Mouse (Mus musculus) testis, postnatal 14 days (tissue): ENCODE data around the gene Lysmd3.

ENCODE experiments used
- DNase-seq: peaks from one replicate; pipeline ENCODE4 v3.0.0; 2021; ENCODE audit warnings: low spot score

Gene Lysmd3

DNA sequence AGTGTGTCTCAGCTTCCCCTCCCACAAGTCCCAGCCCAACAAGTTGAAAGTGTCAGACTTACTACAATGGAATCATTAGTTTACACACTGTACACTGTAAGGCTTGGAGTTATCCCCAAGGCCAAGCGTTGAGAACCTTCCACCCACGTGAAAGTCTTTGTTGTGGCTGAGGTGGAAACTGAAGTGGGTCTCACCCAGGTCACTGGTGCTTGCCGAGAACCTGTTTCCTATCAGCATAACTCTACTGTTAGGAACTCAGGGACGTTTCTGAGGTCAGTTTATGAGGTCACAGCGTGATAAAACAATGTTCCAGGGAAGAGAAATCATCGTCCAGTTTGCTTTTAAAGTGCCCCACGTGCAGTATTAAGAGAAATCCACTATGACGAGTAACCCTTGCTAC, 17.9 kb downstream of the Lysmd3 start:
- no peak for DNase-seq

DNA sequence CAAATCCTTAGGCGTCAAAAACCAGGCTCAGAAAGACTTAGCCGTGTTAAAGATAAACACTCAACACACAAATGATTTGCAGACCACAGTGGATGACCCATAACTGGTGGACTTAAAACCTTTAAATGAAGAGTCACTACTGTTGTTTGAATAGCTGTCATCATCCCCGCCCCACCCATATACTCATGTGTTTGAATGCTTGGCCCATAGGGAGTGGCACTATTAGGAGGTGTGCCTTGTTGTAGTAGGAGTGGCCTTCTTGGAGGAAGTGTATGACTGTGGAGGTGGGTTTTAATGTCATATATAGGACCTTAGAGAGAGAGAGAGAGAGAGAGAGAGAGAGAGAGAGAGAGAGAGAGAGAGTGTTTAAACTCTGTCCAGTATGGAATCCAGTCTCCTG, 25.6 kb downstream of the Lysmd3 start:
- DNase-seq = no peak

DNA sequence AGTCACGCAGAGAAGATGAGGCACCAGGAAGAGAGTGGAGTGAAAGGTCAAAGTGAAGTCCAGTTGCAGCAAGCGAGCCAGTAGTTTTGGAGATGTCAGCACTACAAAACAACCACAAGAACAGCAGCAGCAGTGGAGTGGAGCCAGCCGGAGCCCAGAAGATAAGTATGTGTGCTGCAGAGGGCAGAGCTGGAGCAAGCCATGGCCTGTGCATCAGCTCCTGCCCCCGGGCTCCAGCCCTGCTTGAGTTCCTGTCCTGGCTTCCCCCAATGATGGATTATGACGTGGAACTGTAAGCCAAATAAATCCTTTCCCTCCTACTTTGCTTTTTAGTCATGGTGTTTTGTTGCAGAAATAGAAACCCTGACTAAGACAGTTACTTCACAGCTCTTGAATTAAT, 26.8 kb downstream of the Lysmd3 start:
- no peak for DNase-seq

DNA sequence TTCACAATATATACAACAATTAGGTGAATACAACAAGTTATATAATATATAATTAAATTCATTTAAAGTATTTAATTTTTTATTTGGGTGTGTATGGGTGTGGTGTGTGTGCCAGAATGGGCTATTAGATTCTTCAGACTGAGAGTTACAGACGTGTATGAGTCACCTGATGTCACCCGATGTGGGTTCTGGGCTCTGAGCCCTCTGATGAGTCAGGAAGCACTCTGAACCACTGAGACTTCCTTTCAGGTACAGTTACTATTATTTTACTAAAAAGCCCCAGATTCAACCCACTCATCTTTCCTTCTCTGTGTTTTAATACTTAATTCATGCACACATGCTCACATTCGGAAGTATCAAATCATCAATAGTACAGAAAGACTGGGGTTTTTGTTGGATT, 27.4 kb downstream of the Lysmd3 start:
- DNase-seq = no peak

DNA sequence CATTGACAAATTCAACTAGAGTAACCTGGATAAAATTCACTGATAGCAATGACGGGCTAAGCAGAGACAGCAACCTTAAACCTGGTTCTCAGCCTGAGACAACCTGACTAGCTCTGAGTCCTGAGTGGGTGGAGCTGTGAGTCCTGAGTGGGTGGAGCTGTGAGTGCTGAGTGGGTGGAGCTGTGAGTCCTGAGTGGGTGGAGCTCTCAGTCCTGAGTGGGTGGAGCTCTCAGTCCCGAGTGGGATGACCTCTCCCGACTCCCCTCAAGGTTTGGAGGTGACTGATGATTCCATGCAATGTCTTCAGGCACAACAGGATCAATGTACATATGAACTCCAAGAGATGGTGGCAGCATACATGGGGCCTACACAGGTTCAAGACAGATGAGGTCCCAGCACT, 32.1 kb downstream of the Lysmd3 start:
- DNase-seq = no peak

DNA sequence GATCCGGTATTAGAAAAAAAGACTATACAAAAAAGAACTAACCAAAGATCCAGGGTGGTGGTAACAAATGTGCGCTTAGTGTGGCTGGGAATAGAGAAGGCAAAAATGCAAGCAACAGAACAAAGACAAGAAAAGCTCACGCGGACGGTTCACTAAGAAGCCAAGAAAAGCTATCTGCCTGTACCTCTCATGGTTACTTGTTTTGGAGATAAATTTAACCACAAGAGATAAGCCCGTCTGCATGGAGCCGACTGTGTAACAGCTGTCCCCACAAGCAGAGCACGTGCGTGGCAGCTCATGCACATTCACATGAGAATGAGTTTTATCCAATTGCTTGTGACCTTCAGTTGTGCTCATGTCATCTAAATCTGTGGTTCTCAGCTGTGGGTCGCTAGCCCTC, 33.0 kb downstream of the Lysmd3 start:
- peak; percentile 67 for DNase-seq

DNA sequence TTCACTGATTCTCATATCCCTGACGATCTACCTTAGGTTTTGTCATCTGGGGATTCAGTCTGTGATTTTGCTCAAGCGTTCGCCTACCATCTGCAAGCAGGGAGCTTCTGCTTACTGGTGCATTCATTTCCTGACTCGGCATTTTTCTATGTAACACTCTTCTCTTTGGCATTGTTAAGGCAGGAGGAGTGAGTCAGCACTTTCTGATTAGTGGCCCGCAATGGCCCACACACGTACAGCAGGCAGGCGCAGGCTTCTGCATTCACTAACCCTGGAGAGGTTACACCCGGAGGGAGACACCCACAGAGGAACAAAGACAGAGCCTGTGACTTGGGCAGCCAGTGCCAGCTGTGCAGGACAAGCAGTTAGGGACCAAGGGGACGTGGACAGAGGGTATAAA, 34.1 kb downstream of the Lysmd3 start:
- DNase-seq = peak; percentile 17

DNA sequence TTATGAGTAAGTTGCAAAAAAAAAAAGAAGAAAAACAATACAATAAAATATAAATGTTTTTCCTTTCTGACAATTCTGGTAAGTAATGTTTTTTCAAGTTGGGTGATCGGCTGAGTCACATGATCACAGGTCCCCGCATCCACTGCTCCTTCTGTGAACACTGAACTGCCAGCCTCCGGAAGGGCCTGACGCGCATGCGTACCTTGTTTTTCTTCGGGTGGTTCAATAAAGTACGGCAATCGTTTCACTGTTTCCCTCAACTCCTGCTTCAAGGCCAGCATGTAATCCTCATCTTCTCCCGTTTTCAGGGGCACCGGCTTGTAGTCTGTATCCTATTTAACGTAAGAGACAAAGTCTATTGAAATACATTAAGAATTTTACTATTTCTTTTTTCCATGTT, 37.0 kb downstream of the Lysmd3 start:
- peak; percentile 51 for DNase-seq

DNA sequence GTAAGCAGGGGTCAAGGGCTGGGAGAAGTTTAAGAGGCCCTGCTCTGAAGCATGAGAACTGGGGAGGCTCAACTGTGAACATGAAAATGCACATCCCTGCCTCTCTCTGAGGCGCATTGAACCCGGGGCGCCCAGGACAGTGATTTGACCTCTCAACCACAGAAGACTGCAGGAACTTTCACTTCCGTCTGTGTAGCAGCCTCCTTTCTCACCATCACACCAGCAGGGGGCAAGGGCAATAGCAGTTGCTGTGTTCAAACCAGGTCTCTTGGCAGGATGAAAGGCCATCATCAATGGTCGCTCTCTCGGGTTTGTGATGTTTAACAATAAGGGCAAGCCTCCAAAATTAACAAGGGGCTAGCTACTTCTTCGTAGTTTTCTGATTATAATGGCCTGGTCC, 45.7 kb downstream of the Lysmd3 start:
- no peak for DNase-seq

DNA sequence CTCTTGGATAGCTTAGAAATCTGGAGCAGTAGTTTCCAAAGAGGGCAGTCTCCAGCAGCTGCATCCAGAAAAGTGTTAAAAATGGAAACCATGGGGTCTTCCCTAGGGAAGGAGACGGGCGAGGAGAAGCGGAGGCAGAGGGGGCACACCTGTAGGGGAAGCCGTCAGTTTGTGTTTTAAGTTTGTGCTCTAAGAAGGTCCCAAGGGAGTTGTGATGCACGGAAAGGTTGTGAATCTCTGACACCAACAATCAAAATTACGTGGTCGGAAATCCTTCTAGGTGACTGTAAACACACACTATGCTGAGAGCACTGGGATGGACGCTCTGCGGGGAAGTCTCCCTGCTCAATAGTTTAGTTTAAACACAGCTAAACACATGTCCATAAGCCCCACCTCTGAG, 46.2 kb downstream of the Lysmd3 start:
- DNase-seq = no peak

DNA sequence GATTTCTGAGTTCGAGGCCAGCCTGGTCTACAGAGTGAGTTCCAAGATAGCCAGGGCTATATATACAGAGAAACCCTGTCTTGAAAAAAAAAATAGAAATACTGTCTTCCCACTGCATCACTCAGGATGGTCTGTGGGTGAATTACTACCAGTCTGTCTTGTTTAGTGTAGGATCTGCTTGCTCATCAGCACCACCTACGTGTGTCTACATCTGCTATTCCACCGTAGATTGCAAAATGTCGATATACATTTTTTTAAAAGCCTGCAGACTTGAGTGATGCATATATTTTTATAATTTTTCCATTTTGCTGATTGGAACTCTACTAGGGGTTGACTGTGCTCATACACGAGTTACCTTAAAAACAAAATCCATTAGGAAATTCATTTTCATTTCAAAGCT, 48.8 kb downstream of the Lysmd3 start:
- DNase-seq = no peak

DNA sequence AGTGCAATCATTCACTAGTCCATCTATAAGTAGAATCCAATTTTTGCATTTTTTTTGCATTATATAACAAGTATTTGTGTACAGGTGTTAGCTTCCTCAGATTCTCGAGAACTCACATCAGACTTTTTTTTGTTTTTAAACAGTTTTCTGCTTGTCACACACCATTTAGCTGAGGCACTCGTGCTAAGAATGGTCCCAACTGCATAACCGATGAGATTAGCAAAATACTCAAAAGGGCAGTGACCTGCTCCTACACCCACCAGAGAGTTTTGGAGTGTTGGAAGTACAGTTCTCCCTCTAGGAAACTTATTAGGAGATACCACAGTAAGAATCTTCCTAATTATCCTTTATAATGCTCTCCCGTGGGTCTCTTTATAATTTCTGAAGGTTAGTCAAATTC, 52.3 kb downstream of the Lysmd3 start:
- DNase-seq = no peak

DNA sequence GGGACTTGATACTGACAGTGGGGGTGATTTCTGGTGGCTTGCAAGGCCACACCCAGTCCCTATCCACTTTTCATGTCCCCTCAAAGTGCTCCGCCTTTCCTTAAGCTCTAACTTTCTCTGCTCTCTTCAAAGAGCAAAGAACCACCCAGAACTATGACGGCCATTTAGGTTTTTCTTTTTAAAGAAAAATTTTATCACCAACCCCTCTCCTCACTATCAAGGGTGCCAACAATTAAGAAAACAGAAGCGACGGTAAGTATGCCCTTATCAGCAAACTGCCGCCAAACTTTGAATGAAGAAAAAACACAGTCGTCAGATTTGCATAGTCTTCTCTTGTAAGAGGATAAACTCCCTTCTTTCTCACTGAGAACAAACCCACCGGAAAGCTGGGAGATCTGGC, 52.8 kb downstream of the Lysmd3 start:
- DNase-seq = no peak

DNA sequence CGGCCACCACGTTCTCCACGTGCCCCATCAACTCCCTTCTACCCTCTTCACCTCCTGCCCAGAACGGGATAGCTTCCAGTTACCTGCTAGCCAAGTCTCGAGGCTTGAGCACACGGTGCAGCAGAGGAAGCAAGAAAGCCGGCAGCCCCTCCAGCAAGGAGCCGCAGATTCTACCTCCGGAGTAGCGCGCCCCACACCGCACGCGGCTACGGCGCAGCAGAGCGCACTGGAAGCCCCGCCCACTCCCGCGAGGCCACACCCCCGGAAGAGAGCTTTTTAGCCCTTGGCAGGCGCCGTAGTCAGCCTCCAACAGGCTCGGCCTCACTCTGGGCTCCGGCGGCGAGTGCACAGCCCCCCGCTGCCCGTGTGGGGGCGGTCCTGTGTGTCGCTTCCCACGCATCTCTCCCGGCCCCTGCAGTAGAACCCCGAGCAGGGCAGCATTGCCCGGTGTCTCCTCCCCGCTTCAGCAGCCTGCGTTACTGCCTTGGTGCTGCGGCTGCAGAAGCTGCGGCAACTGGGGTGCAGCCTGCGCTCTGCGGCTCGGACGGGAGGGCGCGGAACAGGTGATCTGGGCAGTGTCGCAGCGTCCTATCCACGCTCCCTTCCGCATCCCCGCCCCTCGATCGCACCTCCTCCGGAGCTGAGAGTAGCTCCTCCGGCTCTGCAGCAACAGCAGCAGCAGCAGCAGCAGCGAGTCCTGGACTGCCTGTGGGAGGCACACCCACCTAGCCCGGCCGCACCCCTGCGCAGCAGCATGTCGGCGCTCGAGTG, 53.5 kb downstream of the Lysmd3 start, which contains the start of the genes Polr3g and Mblac2:
TSS of gene Polr3g (minus strand) at position 239 of the 771 bp plus-strand sequence.
TSS of gene Mblac2 (plus strand) at position 567 of the 771 bp plus-strand sequence.
- DNase-seq = peak; percentile 94

DNA sequence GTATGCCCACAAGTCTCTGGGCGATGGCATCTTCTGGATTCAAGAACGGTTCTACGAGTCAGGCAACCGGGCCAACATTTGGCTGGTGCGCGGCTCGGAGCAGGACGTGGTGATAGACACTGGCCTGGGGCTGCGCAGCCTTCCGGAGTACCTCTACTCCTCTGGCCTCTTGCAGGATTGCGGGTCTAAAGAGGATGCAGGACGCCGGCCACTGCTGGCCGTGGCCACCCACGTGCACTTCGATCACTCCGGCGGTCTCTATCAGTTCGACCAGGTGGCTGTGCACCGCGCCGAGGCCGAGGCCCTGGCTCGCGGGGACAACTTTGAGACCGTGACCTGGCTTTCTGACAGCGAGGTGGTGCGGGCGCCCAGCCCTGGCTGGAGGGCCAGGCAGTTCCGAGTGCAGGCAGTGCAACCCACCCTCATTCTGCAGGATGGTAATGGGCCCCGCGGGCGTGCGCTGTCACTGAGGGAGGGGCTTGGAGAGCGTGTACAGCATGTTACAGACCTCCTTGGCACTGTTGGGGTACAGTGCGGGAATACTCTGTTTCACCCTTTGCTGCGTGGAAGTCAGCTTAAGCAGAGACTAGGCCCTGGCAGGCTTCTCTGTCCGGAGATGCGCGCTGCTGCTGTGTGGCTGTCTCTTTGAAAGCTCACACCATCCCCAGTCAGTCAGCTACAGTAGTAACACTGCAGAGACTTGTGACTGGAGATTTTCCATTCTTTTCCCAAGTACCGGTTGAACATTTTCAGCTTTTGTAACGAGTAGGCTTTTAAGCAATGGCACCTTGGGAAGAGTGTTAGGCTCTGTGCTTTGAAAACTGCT, 54.3 kb downstream of the Lysmd3 start:
- peak; percentile 41 for DNase-seq

DNA sequence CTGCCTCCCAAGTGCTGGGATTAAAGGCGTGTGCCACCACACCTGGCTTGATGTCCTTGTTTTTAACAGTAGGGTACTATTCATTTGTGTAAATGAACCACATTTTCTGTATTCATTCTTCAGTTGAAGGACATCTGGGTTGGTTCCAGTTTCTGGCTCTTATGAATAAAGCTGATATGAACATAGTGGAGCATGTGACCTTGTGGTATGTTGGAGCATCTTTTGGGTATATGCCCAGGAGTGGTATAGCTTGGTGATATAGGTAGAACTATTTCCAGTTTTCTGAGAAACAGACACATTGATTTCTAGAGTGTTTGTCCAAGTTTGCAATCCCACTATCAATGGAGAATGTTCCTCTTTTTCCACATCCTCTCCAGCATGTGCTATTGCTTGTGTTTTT, 56.4 kb downstream of the Lysmd3 start:
- DNase-seq = no peak
